Mouse (Mus musculus): ENCODE data around the gene Adarb1.

- TF ChIP-seq CTCF (IDR thresholded peaks at IDR 0.05; ENCODE audit: control insufficient read depth, insufficient read depth, insufficient read length): no peak
- no peak for TF ChIP-seq USF1 (IDR thresholded peaks at IDR 0.05; ENCODE audit: low read depth)
- TF ChIP-seq CEBPB (IDR thresholded peaks at IDR 0.05; ENCODE audit: low read depth): no peak
- TF ChIP-seq MYOG (IDR thresholded peaks at IDR 0.05; ENCODE audit: control insufficient read depth, extremely low read depth, insufficient read length): no peak
These were observed 30.1 kb upstream of the Adarb1 start for GRCm38 (mm10) chr10:77448209-77448608.
